Mouse (Mus musculus): Measurements from ENCODE around the gene Grin2a.

GRCm38 (mm10) chr16:10003001-10003400 lies 7.6 kb upstream of the Grin2a start:
- TF ChIP-seq CTCF (IDR thresholded peaks at IDR 0.05; ENCODE audit: extremely low read depth, insufficient read length, insufficient replicate concordance, low read depth, low read length) = no peak
- no peak for TF ChIP-seq POLR2A (IDR thresholded peaks at IDR 0.05; ENCODE audit: low read depth, low read length)

Measured in small intestine, adult 2 months (tissue).